Mouse (Mus musculus) MEL (cell line): ENCODE measurements around the gene Bcas3. TPM values are rescaled to one million over a fixed set of nuclear protein-coding genes. Genes with fewer than 3 reads are reported as not detected.

Experiments used
- DNase-seq: peaks from one replicate; pipeline ENCODE4 v3.0.0; 2011; ENCODE audit warnings: low read depth, low spot score
- H3K27ac ChIP-seq: 2 replicates; pipeline ENCODE4 v1.5.1; 2012; ENCODE audit warnings: low read depth, mild to moderate bottlenecking, control low read depth, low read length, moderate library complexity; ENCODE audit not compliant: control insufficient read depth
- H3K27me3 ChIP-seq, 2 experiments: fragments of 150-350 bp in 1 of 2; sonication (generic) in 1 of 2; 2 replicates each; pipeline ENCODE4 v1.6.1; 2012; ENCODE audit warnings: low read length in 2 of 2, mild to moderate bottlenecking in 2 of 2, improper control_type of control experiment in 1 of 2, moderate library complexity in 1 of 2; ENCODE audit not compliant: insufficient read depth in 2 of 2, control insufficient read depth in 1 of 2
- H3K36me3 ChIP-seq, 2 experiments: 2 replicates each; pipeline ENCODE4 v1.6.1; 2012 to 2014; ENCODE audit warnings: low read length in 2 of 2, improper control_type of control experiment in 1 of 2, inconsistent platforms in 1 of 2, mild to moderate bottlenecking in 1 of 2; ENCODE audit not compliant: insufficient read depth in 2 of 2, control insufficient read depth in 1 of 2
- H3K4me1 ChIP-seq, 2 experiments: fragments of 150-350 bp in 1 of 2; sonication (generic) in 1 of 2; 2 replicates each; pipeline ENCODE4 v1.6.1; 2012; ENCODE audit warnings: low read length in 2 of 2, improper control_type of control experiment in 1 of 2, mild to moderate bottlenecking in 1 of 2; ENCODE audit not compliant: insufficient read depth in 2 of 2, control insufficient read depth in 1 of 2
- H3K4me3 ChIP-seq, 2 experiments: fragments of 150-350 bp in 1 of 2; sonication (generic) in 1 of 2; 2 replicates each; pipeline ENCODE4 v1.5.1; 2012; ENCODE audit warnings: low read depth in 2 of 2, low read length in 2 of 2, mild to moderate bottlenecking in 2 of 2, moderate library complexity in 2 of 2, control low read depth in 1 of 2, improper control_type of control experiment in 1 of 2; ENCODE audit not compliant: control insufficient read depth in 1 of 2, insufficient read depth in 1 of 2
- H3K79me2 ChIP-seq: 2 replicates; pipeline ENCODE4 v1.6.1; 2012; ENCODE audit warnings: mild to moderate bottlenecking, low read length, moderate library complexity; ENCODE audit not compliant: control insufficient read depth, poor library complexity, insufficient read depth
- H3K9ac ChIP-seq: 2 replicates; pipeline ENCODE4 v1.6.1; 2012; ENCODE audit warnings: low read depth, mild to moderate bottlenecking, control low read depth, low read length, moderate library complexity; ENCODE audit not compliant: control insufficient read depth, poor library complexity, severe bottlenecking
- H3K9me3 ChIP-seq: fragments of 150-350 bp; sonication (generic); replicated peaks from 2 replicates; pipeline ENCODE4 v1.6.1; 2012; ENCODE audit warnings: mild to moderate bottlenecking, low read length, improper control_type of control experiment, moderate library complexity; ENCODE audit not compliant: insufficient read depth
- BHLHE40 ChIP-seq: IDR thresholded peaks from 2 replicates; pipeline ENCODE4 v1.6.1; 2012; ENCODE audit warnings: low read depth, mild to moderate bottlenecking, inconsistent platforms, low read length, improper control_type of control experiment, borderline replicate concordance
- CHD2 ChIP-seq: IDR thresholded peaks from 2 replicates; pipeline ENCODE4 v1.6.1; 2011; ENCODE audit warnings: low read length, improper control_type of control experiment
- CTCF ChIP-seq, 3 experiments: IDR thresholded peaks in 2 of 3; conservative IDR thresholded peaks in 1 of 3; 2 replicates each; pipeline ENCODE4 v1.5.1; 2011 to 2012; ENCODE audit warnings: low read length in 3 of 3, low read depth in 2 of 3, mild to moderate bottlenecking in 2 of 3, improper control_type of control experiment in 1 of 3, inconsistent platforms in 1 of 3, mixed read lengths in 1 of 3, moderate library complexity in 1 of 3; ENCODE audit not compliant: control insufficient read depth in 1 of 3, insufficient read depth in 1 of 3, poor library complexity in 1 of 3, severe bottlenecking in 1 of 3
- E2F4 ChIP-seq: IDR thresholded peaks from 2 replicates; pipeline ENCODE4 v1.6.1; 2011; ENCODE audit warnings: low read depth, low read length, improper control_type of control experiment, borderline replicate concordance
- EP300 ChIP-seq, 2 experiments: IDR thresholded peaks; 2 replicates each; pipeline ENCODE4 v1.6.1; 2011; ENCODE audit warnings: improper control_type of control experiment in 2 of 2, low read length in 2 of 2, low read depth in 1 of 2, mild to moderate bottlenecking in 1 of 2
- GABPA ChIP-seq: IDR thresholded peaks from 2 replicates; pipeline ENCODE4 v1.6.1; 2012; ENCODE audit warnings: low read depth, mild to moderate bottlenecking, inconsistent platforms, low read length, improper control_type of control experiment, moderate library complexity
- HCFC1 ChIP-seq: IDR thresholded peaks from 2 replicates; pipeline ENCODE4 v1.6.1; 2012; ENCODE audit warnings: low read depth, mild to moderate bottlenecking, inconsistent platforms, low read length, improper control_type of control experiment, moderate library complexity
- KAT2A ChIP-seq: conservative IDR thresholded peaks from 2 replicates; pipeline ENCODE4 v1.6.1; 2012; ENCODE audit warnings: low read depth, low read length, improper control_type of control experiment, inconsistent platforms
- MEF2A ChIP-seq: IDR thresholded peaks from 2 replicates; pipeline ENCODE4 v1.6.1; 2014; ENCODE audit warnings: low read depth, mild to moderate bottlenecking, inconsistent platforms, low read length, improper control_type of control experiment; ENCODE audit not compliant: poor library complexity, insufficient replicate concordance, severe bottlenecking; ENCODE audit errors: extremely low read depth
- MXI1 ChIP-seq: IDR thresholded peaks from 2 replicates; pipeline ENCODE4 v1.6.1; 2011; ENCODE audit warnings: mild to moderate bottlenecking, low read depth, low read length, improper control_type of control experiment
- NELFE ChIP-seq: IDR thresholded peaks from 2 replicates; pipeline ENCODE4 v1.6.1; 2011; ENCODE audit warnings: low read depth, low read length, improper control_type of control experiment
- POLR2A ChIP-seq, 2 experiments: IDR thresholded peaks; 2 replicates each; pipeline ENCODE4 v1.6.1; 2011 to 2012; ENCODE audit warnings: low read length in 2 of 2, mild to moderate bottlenecking in 2 of 2, control low read depth in 1 of 2, improper control_type of control experiment in 1 of 2, low read depth in 1 of 2, moderate library complexity in 1 of 2; ENCODE audit not compliant: control insufficient read depth in 1 of 2, insufficient read depth in 1 of 2, poor library complexity in 1 of 2
- POLR2AphosphoS5 ChIP-seq: IDR thresholded peaks from 2 replicates; pipeline ENCODE4 v1.6.1; 2012; ENCODE audit warnings: low read depth, borderline replicate concordance, mild to moderate bottlenecking, inconsistent platforms, low read length, moderate library complexity, mixed read lengths
- RAD21 ChIP-seq: IDR thresholded peaks from 2 replicates; pipeline ENCODE4 v1.6.1; 2011; ENCODE audit warnings: mild to moderate bottlenecking, low read depth, low read length, improper control_type of control experiment
- RCOR1 ChIP-seq: IDR thresholded peaks from 2 replicates; pipeline ENCODE4 v1.6.1; 2012; ENCODE audit warnings: low read depth, mild to moderate bottlenecking, inconsistent platforms, low read length, improper control_type of control experiment
- SMC3 ChIP-seq: IDR thresholded peaks from 2 replicates; pipeline ENCODE4 v1.6.1; 2011; ENCODE audit warnings: low read depth, low read length, improper control_type of control experiment
- TAL1 ChIP-seq: IDR thresholded peaks from 2 replicates; pipeline ENCODE4 v1.6.1; 2012; ENCODE audit warnings: mild to moderate bottlenecking, inconsistent platforms, low read length, moderate library complexity, mixed read lengths
- TBP ChIP-seq: IDR thresholded peaks from 2 replicates; pipeline ENCODE4 v1.8.0; 2011; ENCODE audit warnings: low read depth, low read length, improper control_type of control experiment
- TCF12 ChIP-seq: IDR thresholded peaks from 2 replicates; pipeline ENCODE4 v1.6.1; 2014; ENCODE audit warnings: low read depth, mild to moderate bottlenecking, inconsistent platforms, low read length, improper control_type of control experiment, moderate library complexity
- UBTF ChIP-seq: IDR thresholded peaks from 2 replicates; pipeline ENCODE4 v1.6.1; 2012; ENCODE audit warnings: low read depth, mild to moderate bottlenecking, inconsistent platforms, low read length, improper control_type of control experiment, moderate library complexity, borderline replicate concordance; ENCODE audit not compliant: insufficient read depth
- USF1 ChIP-seq: IDR thresholded peaks from 2 replicates; pipeline ENCODE4 v1.6.1; 2014; ENCODE audit warnings: low read depth, mild to moderate bottlenecking, inconsistent platforms, low read length, improper control_type of control experiment, moderate library complexity
- USF2 ChIP-seq, 2 experiments: IDR thresholded peaks; 2 replicates each; pipeline ENCODE4 v1.6.1; 2011 to 2012; ENCODE audit warnings: improper control_type of control experiment in 2 of 2, low read length in 2 of 2, borderline replicate concordance in 1 of 2, inconsistent platforms in 1 of 2, low read depth in 1 of 2, mild to moderate bottlenecking in 1 of 2; ENCODE audit not compliant: insufficient read depth in 1 of 2
- ZKSCAN1 ChIP-seq: IDR thresholded peaks from 2 replicates; pipeline ENCODE4 v1.6.1; 2012; ENCODE audit warnings: low read depth, mild to moderate bottlenecking, inconsistent platforms, low read length, improper control_type of control experiment, moderate library complexity
- ZMIZ1 ChIP-seq: IDR thresholded peaks from 2 replicates; pipeline ENCODE4 v1.6.1; 2012; ENCODE audit warnings: low read depth, mild to moderate bottlenecking, inconsistent platforms, low read length, improper control_type of control experiment, moderate library complexity
- ZNF384 ChIP-seq: IDR thresholded peaks from 2 replicates; pipeline ENCODE4 v1.6.1; 2012; ENCODE audit warnings: low read depth, mild to moderate bottlenecking, inconsistent platforms, low read length, improper control_type of control experiment
- polyA plus RNA-seq, 2 experiments: library from polyadenylated mRNA; stranded (reverse) in 1 of 2; unstranded in 1 of 2; fragments of >175 nt in 1 of 2; fragments of >200 nt in 1 of 2; gene quantifications; 2 replicates each; pipeline versions ENCODE4 v1.2.1 to v1.2.4; 2012; ENCODE audit warnings: low replicate concordance in 2 of 2, low read depth in 1 of 2; ENCODE audit not compliant: insufficient read length in 2 of 2, insufficient read depth in 1 of 2, missing spikeins in 1 of 2
- total RNA-seq: library from RNA; depleted of rRNA; stranded (reverse); fragments of 300-350 nt; gene quantifications from 2 replicates; pipeline ENCODE4 v1.2.3, GENCODE M21; 2012

The Bcas3 gene
- total and polyA plus RNA-seq, 3 experiments: 8.6 to 14.7 TPM; not detected in 1

DNA sequence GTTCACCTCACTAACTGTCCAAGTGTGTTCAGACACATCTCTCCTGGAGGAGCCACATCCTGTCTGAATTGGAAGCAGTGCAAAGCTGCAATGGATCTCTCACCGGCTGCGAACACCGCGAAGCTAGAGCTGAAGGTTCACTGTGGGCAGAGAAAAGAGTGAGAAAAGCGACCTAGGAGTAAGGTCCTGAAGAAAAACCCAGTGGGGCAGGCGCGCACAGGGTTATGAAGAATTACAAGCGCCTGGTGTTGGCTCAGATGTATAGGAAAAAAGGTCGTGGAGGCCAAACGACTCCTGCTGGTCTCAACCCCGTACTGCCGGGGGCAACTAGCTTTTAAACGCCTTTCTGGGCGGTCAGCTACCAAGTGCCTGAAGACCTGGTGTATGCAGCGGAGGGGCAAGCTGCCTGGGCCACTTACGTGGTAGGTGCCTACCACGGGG is 478.0 kb downstream of the Bcas3 start:
- DNase-seq: no peak
- Histone ChIP-seq H3K9me3 (no peaks in the 10 kb centered on the region), H3K79me2 (no peaks in the 10 kb centered on the region), H3K27me3 (no peaks in the 10 kb centered on the region), H3K9ac (no peak overlapping the region), H3K4me3 (no peak overlapping the region), H3K27ac (no peak overlapping the region), H3K36me3 (no peaks in the 10 kb centered on the region), H3K4me1 (peaks cover 0 to 7% of the 10 kb centered on the region in 2 experiments; a peak in 1 of 4 replicates)
- TF ChIP-seq ZNF384 (no peak), GABPA (no peak), CTCF (IDR thresholded peaks at IDR 0.05 in 2 of 3, conservative IDR thresholded peaks at IDR 0.05 in 1 of 3; ENCODE audit: control insufficient read depth in 1 of 3, insufficient read depth in 1 of 3, low read depth in 2 of 3, low read length in 3 of 3, poor library complexity in 1 of 3, severe bottlenecking in 1 of 3) (no peak), UBTF (no peak), POLR2AphosphoS5 (no peak), TCF12 (no peak), POLR2A (IDR thresholded peaks at IDR 0.05; ENCODE audit: control insufficient read depth in 1 of 2, insufficient read depth in 1 of 2, low read depth in 1 of 2, low read length in 2 of 2, poor library complexity in 1 of 2) (no peak), SMC3 (no peak), NELFE (no peak), ZKSCAN1 (no peak), CHD2 (no peak), MXI1 (no peak), BHLHE40 (no peak), KAT2A (no peak), RAD21 (no peak), TAL1 (no peak), ZMIZ1 (no peak)

DNA sequence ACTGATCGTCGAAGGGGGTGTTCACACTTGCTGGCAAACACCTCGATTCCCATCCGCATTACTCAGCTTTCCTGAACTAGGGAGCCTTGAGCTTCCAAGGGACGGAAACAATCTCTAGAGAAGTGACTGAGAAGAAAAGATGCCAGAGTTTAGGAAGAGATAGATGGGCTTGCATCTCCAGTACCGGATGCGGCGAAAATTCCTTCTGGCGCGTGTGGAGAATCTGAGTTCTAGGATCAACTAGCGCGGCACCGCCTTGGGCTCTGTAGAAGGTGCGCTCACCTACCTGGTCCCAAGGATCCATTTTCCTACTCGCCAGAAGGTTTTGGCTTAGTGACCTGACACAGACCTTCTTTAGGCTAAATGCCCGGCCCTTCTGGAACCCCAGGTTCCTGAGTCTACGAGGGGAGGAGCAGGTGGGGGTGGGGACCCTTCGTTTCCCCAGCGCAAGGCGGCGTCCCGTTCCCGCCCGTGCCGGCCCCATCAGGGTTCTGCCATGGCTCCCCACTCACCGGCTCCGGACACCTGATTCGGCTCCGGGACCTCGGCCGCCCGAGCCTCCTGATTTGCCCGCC is 478.8 kb downstream of the Bcas3 start:
- TF ChIP-seq ZKSCAN1 (no peak), MEF2A (no peak), E2F4 (no peak), TBP (no peak), EP300 (IDR thresholded peaks at IDR 0.05; ENCODE audit: low read depth in 1 of 2, low read length in 2 of 2) (no peak), NELFE (no peak), ZNF384 (no peak), USF2 (IDR thresholded peaks at IDR 0.05; ENCODE audit: borderline replicate concordance in 1 of 2, insufficient read depth in 1 of 2, low read depth in 1 of 2, low read length in 2 of 2) (no peak), USF1 (no peak), UBTF (no peak), HCFC1 (no peak), KAT2A (no peak), RAD21 (no peak), RCOR1 (no peak)
- peaks cover 0 to 7% of the 10 kb centered on the region in 2 experiments; a peak in 1 of 4 replicates for H3K4me1 ChIP-seq
- H3K79me2 ChIP-seq: no peaks in the 10 kb centered on the region
- no peaks in the 10 kb centered on the region for H3K9me3 ChIP-seq
- DNase-seq: no peak
- H3K27ac ChIP-seq: no peak overlapping the region
- no peaks in the 10 kb centered on the region for H3K36me3 ChIP-seq
- no peaks in the 10 kb centered on the region for H3K27me3 ChIP-seq
- H3K4me3 ChIP-seq: no peak overlapping the region
- H3K9ac ChIP-seq: no peak overlapping the region
